ENCODE assay signal across 8 mouse cellular contexts in the genomic region with DNA sequence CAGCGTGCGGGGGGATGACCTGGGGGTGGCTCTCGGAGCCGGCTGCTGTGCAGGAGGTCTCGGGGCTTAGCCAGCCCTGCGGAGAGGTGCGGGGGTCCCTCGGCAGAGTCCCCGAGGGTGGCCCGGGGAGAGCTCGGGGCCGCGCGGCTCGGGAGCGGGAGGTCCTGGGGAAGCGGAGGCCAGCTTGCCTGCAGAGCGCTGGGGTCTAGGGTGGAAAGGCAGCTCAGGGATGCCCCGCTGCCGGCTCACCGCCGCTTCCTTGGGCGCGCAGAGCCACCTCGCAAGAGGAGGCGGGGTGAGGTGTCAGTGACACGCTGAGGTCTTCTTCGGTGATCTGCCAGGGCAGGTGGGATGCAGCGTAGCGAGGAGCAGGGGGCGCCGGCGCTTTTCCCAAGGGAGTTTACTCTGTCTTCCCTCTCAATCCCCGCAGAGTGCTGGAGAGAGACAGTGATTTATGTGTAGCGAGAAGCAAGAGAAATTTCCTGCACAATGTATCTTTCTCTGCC. TPM values are rescaled to one million over a fixed set of nuclear protein-coding genes. Genes with fewer than 3 reads are reported as not detected.
DNase-seq lines count a peak whose midpoint lies in the region; ATAC-seq lines count a peak whose summit lies in the region.

No protein-coding gene starts in this region.

- 1% methylated on average over 35 of the region's 35 CpGs for WGBS in heart, embryonic 13.5 days
- WGBS in midbrain, embryonic 10.5 days: under 1% methylated on average over 32 of the region's 35 CpGs

- H3K4me3 ChIP-seq in erythroblast, embryonic 14.5 days (replicated peaks): peak overlapping the region; percentile 72
- peak overlapping the region; percentile 94 for H3K4me3 ChIP-seq in heart, embryonic 13.5 days
- peak overlapping the region; percentile 95 for H3K4me3 ChIP-seq in midbrain, embryonic 10.5 days

- no peak for ATAC-seq in erythroblast, adult 5-6 weeks (replicated peaks; ENCODE audit: low FRiP score, poor library complexity, severe bottlenecking)
- no peak for ATAC-seq in heart, embryonic 13.5 days (ENCODE audit: extremely low read depth, insufficient number of reproducible peaks, low FRiP score, low TSS enrichment)

- H3K9ac ChIP-seq in heart, embryonic 13.5 days: peak overlapping the region; percentile 97

- H3K4me2 ChIP-seq in heart, embryonic 13.5 days: peak overlapping the region; percentile 78

- DNase-seq in CD4-positive, CD25-positive, alpha-beta regulatory T cell, adult 2 months (ENCODE audit: low read depth, low spot score): peak; percentile 79
- DNase-seq in cerebellum, postnatal 10 days: peak; percentile 54 to 62
- DNase-seq in layer of hippocampus, postnatal 36 days: peak; percentile 35 to 63
- peak; percentile 79 for DNase-seq in midbrain, embryonic 10.5 days (ENCODE audit: low spot score)
- DNase-seq in splenic B cell, adult 2 months (ENCODE audit: low read depth, low spot score): peak; percentile 53

- H3K27me3 ChIP-seq in erythroblast, embryonic 14.5 days (ENCODE audit: control insufficient read depth): peaks cover 59% of the 10 kb centered on the region
- 0 out of 2 replicates have a peak, but pooled peaks cover 7% of the 10 kb centered on the region for H3K27me3 ChIP-seq in heart, embryonic 13.5 days (replicated peaks)
- H3K27me3 ChIP-seq in midbrain, embryonic 10.5 days (ENCODE audit: low read depth, poor library complexity, severe bottlenecking): peaks cover 58% of the 10 kb centered on the region
- H3K27me3 ChIP-seq in splenic B cell, adult 2 months (ENCODE audit: control insufficient read depth, insufficient read depth, low read length, poor library complexity, severe bottlenecking): no peaks in the 10 kb centered on the region

- peaks cover 15% of the 10 kb centered on the region for H3K4me1 ChIP-seq in erythroblast, embryonic 14.5 days (ENCODE audit: control insufficient read depth)
- peaks cover 40% of the 10 kb centered on the region for H3K4me1 ChIP-seq in heart, embryonic 13.5 days
- H3K4me1 ChIP-seq in midbrain, embryonic 10.5 days: peaks cover 54% of the 10 kb centered on the region

- H3K27ac ChIP-seq in heart, embryonic 13.5 days (replicated peaks): peak overlapping the region; percentile 94
- peak overlapping the region; percentile 98 for H3K27ac ChIP-seq in midbrain, embryonic 10.5 days (replicated peaks)

- H3K36me3 ChIP-seq in erythroblast, embryonic 14.5 days (ENCODE audit: control insufficient read depth): no peaks in the 10 kb centered on the region
- no peaks in the 10 kb centered on the region for H3K36me3 ChIP-seq in heart, embryonic 13.5 days
- H3K36me3 ChIP-seq in midbrain, embryonic 10.5 days: no peaks in the 10 kb centered on the region
- no peaks in the 10 kb centered on the region for H3K36me3 ChIP-seq in splenic B cell, adult 2 months (ENCODE audit: control insufficient read depth, insufficient read depth, low read length, poor library complexity, severe bottlenecking)

- H3K9me3 ChIP-seq in erythroblast, embryonic 14.5 days (ENCODE audit: control insufficient read depth, low read length): no peaks in the 10 kb centered on the region
- no peaks in the 10 kb centered on the region for H3K9me3 ChIP-seq in heart, embryonic 13.5 days
- no peaks in the 10 kb centered on the region for H3K9me3 ChIP-seq in midbrain, embryonic 10.5 days (replicated peaks)

RNA-seq across cellular contexts. Expression of gene Cdon, which starts 0.9 kb away (rescaled TPM):
- not detected in 2 replicates for polyA plus RNA-seq in erythroblast, embryonic 14.5 days (2012)
- 0.58 TPM in 1 of 2 replicates, not detected in the other for total RNA-seq in erythroblast, adult 5-6 weeks (2015; ENCODE audit: low replicate concordance)
- 0.09 TPM in 1 of 2 replicates, not detected in the other for total RNA-seq in erythroblast, adult 5-6 weeks (2017; ENCODE audit: low replicate concordance)
- polyA plus RNA-seq in heart, embryonic 13.5 days (2015; fragmentation: Nextera tagmentation; extraction: Ambion mirVana): 5.0 and 5.4 TPM in 2 replicates
- total RNA-seq in layer of hippocampus, postnatal 36 days (2021): 10 to 100 TPM; 11.7 to 12.2 TPM
- polyA plus RNA-seq in midbrain, embryonic 10.5 days (2016; fragmentation: Nextera tagmentation; extraction: Ambion mirVana): 10.5 TPM in 2 replicates
